Mouse (Mus musculus) midbrain, embryonic 15.5 days (tissue): ENCODE data around the gene Pex5. TPM values are rescaled to one million over a fixed set of nuclear protein-coding genes. Genes with fewer than 3 reads are reported as not detected.

Experiments
- ATAC-seq: fragments of 200-750 bp; cut with Nextera tagmentation; replicated peaks from 2 replicates; pipeline ENCODE4 v1.8.0; 2017; ENCODE audit warnings: moderate TSS enrichment
- H3K27ac ChIP-seq: fragments of 300-500 bp; sonication (generic); 2 replicates; pipeline ENCODE4 v1.5.1; 2015; ENCODE audit warnings: mild to moderate bottlenecking, inconsistent platforms
- H3K27me3 ChIP-seq: fragments of 300-500 bp; sonication (generic); replicated peaks from 2 replicates; pipeline ENCODE4 v1.6.1; 2015; ENCODE audit warnings: inconsistent platforms
- H3K36me3 ChIP-seq: fragments of 300-500 bp; sonication (generic); replicated peaks from 2 replicates; pipeline ENCODE4 v1.6.1; 2015; ENCODE audit warnings: inconsistent platforms
- H3K4me1 ChIP-seq: fragments of 300-500 bp; sonication (generic); 2 replicates; pipeline ENCODE4 v1.6.1; 2015; ENCODE audit warnings: inconsistent platforms
- H3K4me2 ChIP-seq: fragments of 300-500 bp; sonication (generic); 2 replicates; pipeline ENCODE4 v1.6.1; 2015; ENCODE audit warnings: inconsistent platforms, mild to moderate bottlenecking, moderate library complexity
- H3K4me3 ChIP-seq: fragments of 300-500 bp; sonication (generic); 2 replicates; pipeline ENCODE4 v1.5.1; 2015; ENCODE audit warnings: mild to moderate bottlenecking, inconsistent platforms
- H3K9ac ChIP-seq: fragments of 300-500 bp; sonication (generic); 2 replicates; pipeline ENCODE4 v1.6.1; 2015; ENCODE audit warnings: mild to moderate bottlenecking, inconsistent platforms
- H3K9me3 ChIP-seq: fragments of 300-500 bp; sonication (generic); 2 replicates; pipeline ENCODE4 v1.6.1; 2016; ENCODE audit warnings: inconsistent platforms
- WGBS: fragments of 180-500 bp; shearing (Covaris S2); methylation state at CpG from one replicate; pipeline ENCODE4 v1.1.7; 2015; ENCODE audit warnings: mixed read lengths; 5-methylcytosine and 5-hydroxymethylcytosine counted together
- polyA plus RNA-seq: library from polyadenylated mRNA; unstranded; fragments of >200 nt; fragmentation: Nextera tagmentation; extraction: Ambion mirVana; gene quantifications from 2 replicates; pipeline ENCODE4 v1.2.1, GENCODE M21; 2015

Gene Pex5
- polyA plus RNA-seq = 77.3 and 83.5 TPM in 2 replicates

DNA sequence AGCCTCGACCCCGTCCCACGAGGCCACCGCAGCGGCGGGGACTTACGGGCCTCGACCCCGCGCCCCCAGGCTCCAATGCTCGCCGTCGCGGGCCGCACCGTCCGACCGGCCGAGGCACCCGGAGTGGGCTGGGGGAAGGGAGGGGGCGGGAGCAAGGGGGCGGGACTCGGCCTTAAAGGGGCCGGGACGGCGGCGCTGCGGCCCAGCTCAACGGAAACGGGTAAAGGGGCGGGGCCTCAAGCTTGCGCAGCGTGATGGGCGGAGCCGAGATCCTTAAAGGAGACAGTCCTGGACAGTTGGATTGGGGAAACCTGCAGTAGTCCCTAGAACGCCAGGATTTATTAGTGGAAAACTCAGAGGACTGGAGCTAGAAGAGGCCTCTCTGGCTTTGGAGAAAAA is at the start of gene Pex5:
Pex5 (minus strand) TSS at position 141 of the 399 bp plus-strand sequence.
- Histone ChIP-seq H3K4me3 (peak within 1 kb of the TSS; percentile 73), H3K36me3 (0 out of 2 replicates have a peak, but pooled peaks cover 4% of the 10 kb centered on the region), H3K27ac (peak within 1 kb of the TSS; percentile 76), H3K9me3 (no peaks in the 10 kb centered on the region), H3K4me1 (peaks cover 20% of the 10 kb centered on the region), H3K27me3 (no peaks in the 10 kb centered on the region), H3K9ac (peak within 1 kb of the TSS; percentile 71), H3K4me2 (peak within 1 kb of the TSS; percentile 56)
- WGBS = under 1% methylated on average over 36 of the region's 36 CpGs
- peak; percentile 98 for ATAC-seq

DNA sequence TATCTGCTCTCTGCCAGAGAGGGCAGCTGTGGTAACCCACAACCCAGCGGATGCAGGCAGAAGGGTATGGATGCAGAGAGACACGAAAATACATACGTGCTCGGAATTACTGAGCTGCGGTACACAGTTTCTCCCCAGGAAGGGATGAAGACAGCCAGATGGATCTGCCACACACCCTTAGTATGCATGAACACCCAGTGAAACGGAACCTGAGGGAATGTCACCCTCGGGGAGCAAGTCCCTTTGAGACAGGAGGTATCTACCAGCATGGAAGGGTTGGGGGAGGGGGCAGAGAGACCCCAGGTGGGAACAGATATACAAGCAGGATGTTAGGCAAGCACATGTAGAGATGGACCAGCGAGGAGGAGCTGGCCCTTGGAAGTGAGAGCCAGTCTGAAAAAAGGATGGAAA is 49.0 kb upstream of the Pex5 start:
- Histone ChIP-seq H3K9ac (peak overlapping the region; percentile 83), H3K36me3 (peaks cover 11% of the 10 kb centered on the region; the same call in 1 of the 2 replicates), H3K27me3 (no peaks in the 10 kb centered on the region), H3K4me2 (peak overlapping the region; percentile 75), H3K4me3 (peak overlapping the region; percentile 75), H3K9me3 (no peaks in the 10 kb centered on the region), H3K27ac (peak overlapping the region; percentile 92), H3K4me1 (peaks cover 27% of the 10 kb centered on the region)
- WGBS = 16% methylated on average over 8 of the region's 8 CpGs
- ATAC-seq = peak; percentile 41

DNA sequence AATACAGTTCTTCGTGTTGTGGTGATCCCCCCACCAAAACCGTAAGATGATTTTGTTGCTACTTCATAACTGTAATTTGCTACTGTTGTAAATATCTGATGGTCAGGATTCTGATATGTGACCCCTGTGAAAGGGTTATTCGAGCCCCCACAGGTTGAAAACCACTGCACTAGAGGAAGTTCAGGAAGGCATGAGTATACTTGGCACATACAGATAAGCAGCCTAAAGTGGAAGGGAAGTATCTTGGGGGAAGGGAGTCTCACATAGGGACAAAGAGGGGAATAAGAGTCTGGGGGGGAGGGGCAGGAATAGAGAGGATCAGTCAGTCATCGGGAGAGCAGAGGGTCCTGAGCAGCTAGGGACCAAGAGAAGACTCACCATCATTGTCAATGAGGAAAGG is 44.5 kb upstream of the Pex5 start:
- Histone ChIP-seq H3K9me3 (no peaks in the 10 kb centered on the region), H3K4me3 (no peak overlapping the region), H3K27me3 (no peaks in the 10 kb centered on the region), H3K9ac (no peak overlapping the region), H3K4me2 (no peak overlapping the region), H3K36me3 (peaks cover 20% of the 10 kb centered on the region), H3K27ac (no peak overlapping the region), H3K4me1 (peaks cover 17% of the 10 kb centered on the region)
- 86% methylated on average over 4 of the region's 4 CpGs for WGBS
- ATAC-seq = no peak

DNA sequence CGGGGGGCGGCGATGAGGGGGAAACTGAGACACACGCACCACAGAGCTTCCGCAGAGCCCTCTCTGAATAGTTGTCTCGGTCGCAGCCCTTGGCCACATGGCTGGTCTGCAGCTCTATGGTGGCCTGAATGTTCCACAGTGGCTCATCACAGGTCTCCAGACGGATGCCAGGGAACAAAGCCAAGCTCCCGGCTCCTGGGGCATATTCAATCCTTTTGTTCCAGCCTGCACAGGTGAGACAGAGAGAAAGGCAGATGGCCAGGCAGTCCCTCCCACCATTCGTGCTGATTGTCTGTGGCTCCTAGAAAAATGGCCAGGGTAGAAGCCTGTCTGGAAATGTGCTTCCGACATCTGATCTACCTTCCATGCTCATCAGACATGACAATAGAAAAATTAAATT is 43.6 kb upstream of the Pex5 start:
- peaks cover 20% of the 10 kb centered on the region for H3K36me3 ChIP-seq
- no peak for ATAC-seq
- WGBS = 84% methylated on average over 11 of the region's 11 CpGs

DNA sequence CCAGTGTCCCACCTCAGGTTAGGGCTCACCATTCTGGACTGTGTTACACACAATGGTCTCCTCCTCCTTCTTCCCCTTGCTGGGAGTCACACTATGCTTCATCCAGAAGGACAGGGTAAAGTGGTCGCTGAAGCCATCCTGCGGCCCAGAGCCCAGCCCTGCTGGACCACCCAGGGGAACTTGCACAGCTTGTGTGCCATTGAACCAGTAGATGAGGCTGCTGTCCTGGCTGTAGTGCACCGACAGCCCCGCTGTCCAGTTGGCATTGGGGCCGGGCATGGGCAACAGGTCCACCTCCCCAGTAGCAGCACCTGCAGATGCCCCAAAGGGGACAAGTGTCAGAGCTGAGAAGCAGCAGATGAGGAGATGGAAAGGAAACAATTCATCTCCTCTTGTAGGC is 43.0 kb upstream of the Pex5 start:
- no peak for ATAC-seq
- no peaks in the 10 kb centered on the region for H3K27me3 ChIP-seq
- no peak overlapping the region for H3K27ac ChIP-seq
- H3K4me3 ChIP-seq = no peak overlapping the region
- 91% methylated on average over 5 of the region's 5 CpGs for WGBS
- H3K36me3 ChIP-seq = peaks cover 24% of the 10 kb centered on the region
- H3K9ac ChIP-seq = no peak overlapping the region
- no peaks in the 10 kb centered on the region for H3K9me3 ChIP-seq
- H3K4me2 ChIP-seq = no peak overlapping the region
- H3K4me1 ChIP-seq = peaks cover 11% of the 10 kb centered on the region

More for the DNA sequence above, 43.6 kb upstream of the Pex5 start:
- H3K4me2 ChIP-seq = no peak overlapping the region
- no peaks in the 10 kb centered on the region for H3K9me3 ChIP-seq
- no peaks in the 10 kb centered on the region for H3K27me3 ChIP-seq
- no peak overlapping the region for H3K27ac ChIP-seq
- no peak overlapping the region for H3K4me3 ChIP-seq
- peaks cover 17% of the 10 kb centered on the region for H3K4me1 ChIP-seq
- no peak overlapping the region for H3K9ac ChIP-seq

DNA sequence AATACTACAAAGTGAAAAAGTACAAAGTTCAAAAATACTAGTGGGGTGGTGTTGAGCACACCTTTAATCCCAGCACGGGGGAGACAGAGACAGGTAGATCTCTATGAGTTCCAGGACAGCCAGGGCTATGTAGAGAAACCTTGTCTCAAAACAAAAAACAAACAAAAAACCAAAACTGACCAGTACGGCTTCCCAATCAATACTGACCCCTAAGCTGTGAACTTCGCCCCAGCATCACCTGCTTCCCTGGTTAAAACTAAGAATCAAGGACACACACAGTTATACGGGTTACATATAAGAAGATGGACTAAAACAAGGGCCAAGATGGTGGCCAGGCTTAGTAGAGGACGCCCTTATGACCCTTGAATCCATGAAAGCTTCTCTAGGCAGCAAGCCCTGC is 41.4 kb upstream of the Pex5 start:
- no peak overlapping the region for H3K4me2 ChIP-seq
- H3K27me3 ChIP-seq = no peaks in the 10 kb centered on the region
- no peak for ATAC-seq
- H3K9ac ChIP-seq = no peak overlapping the region
- no peaks in the 10 kb centered on the region for H3K9me3 ChIP-seq
- WGBS = 94% methylated on average over 5 of the region's 5 CpGs
- H3K27ac ChIP-seq = no peak overlapping the region
- no peak overlapping the region for H3K4me3 ChIP-seq
- no peaks in the 10 kb centered on the region for H3K4me1 ChIP-seq
- H3K36me3 ChIP-seq = peaks cover 21% of the 10 kb centered on the region

DNA sequence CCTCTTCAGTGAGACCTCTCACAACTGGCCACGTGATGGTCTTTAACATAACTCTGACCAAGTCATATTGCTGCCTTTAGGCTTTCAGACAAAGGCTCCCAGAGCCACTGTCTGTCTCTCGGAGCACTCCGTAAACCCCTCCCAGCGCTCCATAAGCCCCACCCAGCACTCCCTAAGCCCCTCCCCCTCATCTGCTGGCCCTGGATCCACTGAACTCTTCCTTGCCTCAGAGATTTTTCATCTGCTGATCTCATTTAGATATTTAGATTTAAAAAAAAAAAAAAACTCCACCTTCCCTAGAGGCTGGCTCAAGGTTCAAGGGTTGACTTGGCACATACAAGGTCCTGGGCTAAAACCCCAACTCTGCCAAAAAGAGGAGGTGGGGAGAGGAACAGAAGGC is 38.9 kb upstream of the Pex5 start:
- no peak for ATAC-seq
- Histone ChIP-seq H3K4me1 (no peaks in the 10 kb centered on the region), H3K27ac (no peak overlapping the region), H3K36me3 (peaks cover 26% of the 10 kb centered on the region), H3K4me2 (no peak overlapping the region), H3K4me3 (no peak overlapping the region), H3K27me3 (no peaks in the 10 kb centered on the region), H3K9ac (no peak overlapping the region), H3K9me3 (no peaks in the 10 kb centered on the region)
- WGBS = 52% methylated on average over 4 of the region's 4 CpGs

DNA sequence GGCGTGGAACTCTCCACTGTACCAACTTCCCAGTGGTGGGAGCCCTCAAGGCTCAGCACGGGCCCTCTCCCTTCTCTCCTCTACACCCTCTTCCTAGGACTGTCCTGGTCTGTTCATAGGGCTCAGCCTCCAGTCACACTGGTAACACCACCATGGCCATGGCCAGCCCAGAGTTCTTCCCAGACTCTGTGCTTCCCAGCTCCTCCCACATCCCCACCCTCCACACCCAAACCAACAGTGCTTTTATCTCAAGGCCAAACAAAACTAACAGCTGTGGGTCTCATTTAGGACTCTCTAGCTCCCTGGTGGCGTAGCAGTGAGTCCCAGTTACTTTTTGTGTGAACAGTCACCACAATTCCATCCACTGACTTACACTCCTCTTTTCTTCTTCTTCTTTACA is 37.1 kb upstream of the Pex5 start:
- 81% methylated on average over 3 of the region's 3 CpGs for WGBS
- Histone ChIP-seq H3K27ac (no peak overlapping the region), H3K9ac (no peak overlapping the region), H3K9me3 (no peaks in the 10 kb centered on the region), H3K4me2 (no peak overlapping the region), H3K4me3 (no peak overlapping the region), H3K36me3 (peaks cover 23% of the 10 kb centered on the region), H3K4me1 (no peaks in the 10 kb centered on the region), H3K27me3 (no peaks in the 10 kb centered on the region)
- no peak for ATAC-seq

DNA sequence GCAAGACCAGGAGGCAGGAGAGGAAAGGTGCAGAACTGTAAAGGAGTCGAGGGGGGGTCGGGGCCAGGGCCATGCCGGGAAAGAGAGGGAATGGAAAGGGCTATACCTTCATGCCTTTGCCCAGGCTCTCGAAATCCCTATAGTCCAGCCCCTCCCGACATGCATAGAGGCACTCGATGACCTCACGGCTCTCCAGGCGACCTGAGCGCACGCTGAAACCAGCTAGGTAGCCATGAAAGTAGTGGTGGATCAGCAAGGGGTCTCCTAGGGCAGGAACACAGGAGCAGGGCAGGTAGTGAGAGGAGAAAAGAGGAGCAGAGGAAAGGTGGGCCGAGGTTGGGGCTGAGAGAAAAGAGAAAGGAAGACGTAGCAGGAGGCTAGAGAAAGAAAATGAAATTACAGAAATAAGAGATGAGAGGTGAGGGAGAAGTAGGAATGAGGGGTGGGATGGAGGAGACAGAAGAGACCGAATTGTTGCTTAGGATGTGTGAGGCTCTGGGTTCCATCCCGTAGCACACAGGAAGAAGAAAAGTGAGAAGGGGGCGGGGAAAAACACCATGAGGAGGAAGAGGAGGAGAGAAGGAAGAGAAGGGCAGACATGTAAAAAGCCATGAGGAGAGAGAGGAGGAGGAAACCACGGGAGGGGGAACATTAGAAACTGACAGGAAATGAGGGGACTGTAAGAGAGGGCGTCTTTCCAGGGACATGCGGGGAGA is 35.0 kb upstream of the Pex5 start:
- Histone ChIP-seq H3K4me2 (no peak overlapping the region), H3K36me3 (peaks cover 24% of the 10 kb centered on the region), H3K9me3 (no peaks in the 10 kb centered on the region), H3K4me1 (no peaks in the 10 kb centered on the region), H3K4me3 (no peak overlapping the region), H3K9ac (no peak overlapping the region), H3K27ac (no peak overlapping the region), H3K27me3 (no peaks in the 10 kb centered on the region)
- whole genome bisulfite sequencing = 84% methylated on average over 18 of the region's 18 CpGs
- ATAC-seq = no peak

DNA sequence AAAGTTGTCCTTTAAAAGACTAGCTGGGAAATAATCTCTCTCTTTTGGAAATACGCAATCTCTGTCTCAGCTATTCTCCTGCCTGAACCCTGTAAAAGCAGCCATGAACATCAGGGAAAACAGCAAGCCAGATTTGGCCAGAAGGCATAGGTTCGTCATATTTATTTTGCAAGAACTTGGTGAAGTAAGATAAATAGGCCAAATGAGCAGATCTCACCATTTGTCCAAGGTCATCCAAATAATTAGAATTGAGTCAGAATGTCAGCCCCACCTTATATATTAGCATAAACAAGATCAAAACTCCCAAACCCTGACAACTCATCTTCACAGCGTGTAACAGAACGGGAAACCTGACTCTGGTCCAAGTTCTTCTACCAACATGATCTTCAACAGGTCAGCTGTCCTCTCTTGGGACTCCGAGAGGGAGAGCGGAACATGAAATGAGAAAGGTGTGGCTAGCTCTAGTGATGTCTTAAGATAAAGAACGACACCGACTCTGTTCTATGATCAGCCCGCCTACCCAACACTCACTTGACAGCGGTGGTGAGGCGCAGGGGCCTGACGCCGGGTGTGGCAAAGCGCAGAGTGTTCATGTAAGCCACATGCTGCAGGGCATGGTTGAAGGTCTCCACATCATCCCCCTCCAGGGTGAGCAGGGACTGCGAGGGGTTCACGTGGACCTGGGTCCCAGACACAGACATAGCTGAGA is 34.2 kb upstream of the Pex5 start:
- H3K27me3 ChIP-seq = no peaks in the 10 kb centered on the region
- no peak overlapping the region for H3K9ac ChIP-seq
- no peaks in the 10 kb centered on the region for H3K4me1 ChIP-seq
- WGBS = 95% methylated on average over 16 of the region's 16 CpGs
- H3K9me3 ChIP-seq = no peaks in the 10 kb centered on the region
- no peak overlapping the region for H3K27ac ChIP-seq
- H3K36me3 ChIP-seq = peaks cover 21% of the 10 kb centered on the region
- no peak overlapping the region for H3K4me3 ChIP-seq
- ATAC-seq = no peak
- H3K4me2 ChIP-seq = no peak overlapping the region

DNA sequence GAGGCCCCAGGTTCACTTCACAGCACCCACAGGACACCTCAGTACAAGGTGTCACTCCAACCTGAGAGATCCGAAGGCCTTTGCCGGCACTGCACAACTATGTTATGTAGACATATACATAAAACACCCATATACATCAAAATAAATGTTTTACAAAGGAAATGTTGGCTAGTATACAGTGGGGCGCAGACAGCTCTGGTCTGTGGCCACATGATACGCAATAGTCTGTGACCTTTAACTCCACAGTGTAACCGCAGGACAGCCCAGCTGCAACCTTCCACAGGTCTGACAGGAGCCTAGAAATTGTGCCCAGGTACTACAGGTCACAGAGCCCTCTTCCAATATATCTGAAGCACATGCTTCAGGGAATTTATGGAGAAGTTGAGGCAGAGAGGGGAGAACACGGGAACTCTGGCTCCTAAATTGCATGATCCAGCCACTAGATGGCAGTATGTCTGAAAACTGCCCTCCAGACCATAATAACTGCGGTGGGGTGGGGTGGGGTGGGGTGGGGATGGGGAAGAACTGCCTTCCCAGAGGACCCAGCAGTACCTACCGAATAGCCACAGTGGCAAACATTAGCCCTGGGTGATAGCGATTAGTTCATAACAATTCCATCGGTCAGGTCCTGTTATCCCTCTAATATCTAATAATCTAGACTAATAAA is 33.5 kb upstream of the Pex5 start:
- H3K27ac ChIP-seq = no peak overlapping the region
- 67% methylated on average over 10 of the region's 10 CpGs for WGBS
- H3K9me3 ChIP-seq = no peaks in the 10 kb centered on the region
- no peak overlapping the region for H3K9ac ChIP-seq
- H3K4me3 ChIP-seq = no peak overlapping the region
- H3K4me2 ChIP-seq = no peak overlapping the region
- ATAC-seq = no peak
- no peaks in the 10 kb centered on the region for H3K27me3 ChIP-seq
- no peaks in the 10 kb centered on the region for H3K4me1 ChIP-seq
- H3K36me3 ChIP-seq = peaks cover 19% of the 10 kb centered on the region

DNA sequence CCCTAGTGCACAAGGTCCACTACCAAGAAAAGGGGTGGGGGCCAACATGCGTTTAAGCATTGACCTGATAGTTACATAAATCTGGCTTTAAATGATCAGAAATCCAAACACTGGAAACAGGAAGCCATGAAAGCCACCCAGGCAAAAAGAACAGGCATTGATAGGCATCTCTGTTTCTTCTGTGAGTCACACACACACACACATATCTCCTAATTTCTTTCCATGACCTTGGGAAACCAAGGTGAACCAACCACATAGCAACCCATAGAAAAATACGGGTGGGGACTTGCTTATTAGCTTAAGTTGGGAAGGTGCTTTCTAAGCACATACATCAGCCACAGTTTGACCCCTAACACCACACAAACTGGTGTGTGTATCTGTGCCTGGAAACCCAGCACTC is 32.5 kb upstream of the Pex5 start:
- no peak overlapping the region for H3K4me3 ChIP-seq

More for the DNA sequence above, 32.5 kb upstream of the Pex5 start:
- Histone ChIP-seq H3K36me3 (peaks cover 17% of the 10 kb centered on the region), H3K4me1 (no peaks in the 10 kb centered on the region), H3K27ac (no peak overlapping the region), H3K9me3 (no peaks in the 10 kb centered on the region), H3K27me3 (no peaks in the 10 kb centered on the region), H3K9ac (no peak overlapping the region), H3K4me2 (no peak overlapping the region)
- no peak for ATAC-seq
- 83% methylated on average over 2 of the region's 2 CpGs for WGBS
